Mouse (Mus musculus) forebrain, embryonic 15.5 days (tissue): ENCODE measurements around the gene Gucy1a1. TPM values are rescaled to one million over a fixed set of nuclear protein-coding genes. Genes with fewer than 3 reads are reported as not detected.

Experiments used
- ATAC-seq: fragments of 200-750 bp; cut with Nextera tagmentation; replicated peaks from 2 replicates; pipeline ENCODE4 v1.8.0; 2017; ENCODE audit warnings: mild to moderate bottlenecking, moderate TSS enrichment, moderate library complexity
- H3K27ac ChIP-seq: fragments of 300-500 bp; sonication (generic); replicated peaks from 2 replicates; pipeline ENCODE4 v1.5.1; 2015; ENCODE audit warnings: mild to moderate bottlenecking, inconsistent platforms
- H3K27me3 ChIP-seq: fragments of 300-500 bp; sonication (generic); 2 replicates; pipeline ENCODE4 v1.6.1; 2015; ENCODE audit warnings: inconsistent platforms
- H3K36me3 ChIP-seq: fragments of 300-500 bp; sonication (generic); 2 replicates; pipeline ENCODE4 v1.6.1; 2015; ENCODE audit warnings: mild to moderate bottlenecking, inconsistent platforms
- H3K4me1 ChIP-seq: fragments of 300-500 bp; sonication (generic); 2 replicates; pipeline ENCODE4 v1.6.1; 2015; ENCODE audit warnings: inconsistent platforms
- H3K4me2 ChIP-seq: fragments of 300-500 bp; sonication (generic); replicated peaks from 2 replicates; pipeline ENCODE4 v1.6.1; 2015; ENCODE audit warnings: mild to moderate bottlenecking, inconsistent platforms
- H3K4me3 ChIP-seq: fragments of 300-500 bp; sonication (generic); 2 replicates; pipeline ENCODE4 v1.5.1; 2015; ENCODE audit warnings: mild to moderate bottlenecking, inconsistent platforms
- H3K9ac ChIP-seq: fragments of 300-500 bp; sonication (generic); replicated peaks from 2 replicates; pipeline ENCODE4 v1.6.1; 2015; ENCODE audit warnings: mild to moderate bottlenecking, inconsistent platforms
- H3K9me3 ChIP-seq: fragments of 300-500 bp; sonication (generic); 2 replicates; pipeline ENCODE4 v1.6.1; 2016; ENCODE audit warnings: inconsistent platforms
- WGBS: fragments of 180-500 bp; shearing (Covaris S2); methylation state at CpG from one replicate; pipeline ENCODE4 v1.1.7; 2015; ENCODE audit warnings: mixed read lengths; 5-methylcytosine and 5-hydroxymethylcytosine counted together
- polyA plus RNA-seq: library from polyadenylated mRNA; unstranded; fragments of >200 nt; fragmentation: Nextera tagmentation; extraction: Ambion mirVana; gene quantifications from 2 replicates; pipeline ENCODE4 v1.2.1, GENCODE M21; 2015

Gucy1a1 gene
- polyA plus RNA-seq, 1 experiment from 2014 or later, result 51.8 TPM

GRCm38 (mm10) chr3:82073741-82074181 lies 71.8 kb downstream of the Gucy1a1 start:
- Histone ChIP-seq H3K27me3 (no peaks in the 10 kb centered on the region), H3K27ac (peak overlapping the region; percentile 83), H3K9me3 (no peaks in the 10 kb centered on the region), H3K9ac (peak overlapping the region; percentile 80), H3K36me3 (no peaks in the 10 kb centered on the region), H3K4me3 (peak overlapping the region; percentile 89), H3K4me2 (peak overlapping the region; percentile 96), H3K4me1 (peaks cover 16% of the 10 kb centered on the region)
- under 1% methylated on average over 34 of the region's 34 CpGs for WGBS
- peak; percentile 63 for ATAC-seq

DNA sequence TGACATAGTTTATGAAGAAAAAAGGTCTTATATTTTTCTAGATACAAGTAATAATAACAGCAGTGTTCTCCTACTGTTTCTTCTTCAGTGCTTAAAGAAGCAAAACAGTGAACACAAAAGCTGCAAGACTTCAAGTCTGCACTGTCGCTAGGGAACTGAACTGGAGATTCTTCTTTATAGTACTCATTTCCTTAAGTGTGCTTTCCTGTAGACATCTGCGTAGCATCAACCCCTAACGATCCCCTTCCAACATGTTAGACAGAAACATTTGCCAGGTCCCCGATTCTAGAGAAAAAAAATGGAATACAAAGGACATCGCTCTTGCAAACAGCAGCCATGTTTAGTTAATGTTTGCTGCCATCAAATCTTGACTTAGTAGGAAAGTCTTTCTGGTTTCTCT lies 77.8 kb downstream of the Gucy1a1 start:
- H3K4me1 ChIP-seq, result peaks cover 6% of the 10 kb centered on the region
- no peak overlapping the region for H3K9ac ChIP-seq
- WGBS, result 82% methylated on average over 5 of the region's 5 CpGs
- no peaks in the 10 kb centered on the region for H3K36me3 ChIP-seq
- no peak for ATAC-seq
- H3K27ac ChIP-seq, result no peak overlapping the region
- no peaks in the 10 kb centered on the region for H3K27me3 ChIP-seq
- no peaks in the 10 kb centered on the region for H3K9me3 ChIP-seq
- H3K4me3 ChIP-seq, result no peak overlapping the region
- H3K4me2 ChIP-seq, result no peak overlapping the region

DNA sequence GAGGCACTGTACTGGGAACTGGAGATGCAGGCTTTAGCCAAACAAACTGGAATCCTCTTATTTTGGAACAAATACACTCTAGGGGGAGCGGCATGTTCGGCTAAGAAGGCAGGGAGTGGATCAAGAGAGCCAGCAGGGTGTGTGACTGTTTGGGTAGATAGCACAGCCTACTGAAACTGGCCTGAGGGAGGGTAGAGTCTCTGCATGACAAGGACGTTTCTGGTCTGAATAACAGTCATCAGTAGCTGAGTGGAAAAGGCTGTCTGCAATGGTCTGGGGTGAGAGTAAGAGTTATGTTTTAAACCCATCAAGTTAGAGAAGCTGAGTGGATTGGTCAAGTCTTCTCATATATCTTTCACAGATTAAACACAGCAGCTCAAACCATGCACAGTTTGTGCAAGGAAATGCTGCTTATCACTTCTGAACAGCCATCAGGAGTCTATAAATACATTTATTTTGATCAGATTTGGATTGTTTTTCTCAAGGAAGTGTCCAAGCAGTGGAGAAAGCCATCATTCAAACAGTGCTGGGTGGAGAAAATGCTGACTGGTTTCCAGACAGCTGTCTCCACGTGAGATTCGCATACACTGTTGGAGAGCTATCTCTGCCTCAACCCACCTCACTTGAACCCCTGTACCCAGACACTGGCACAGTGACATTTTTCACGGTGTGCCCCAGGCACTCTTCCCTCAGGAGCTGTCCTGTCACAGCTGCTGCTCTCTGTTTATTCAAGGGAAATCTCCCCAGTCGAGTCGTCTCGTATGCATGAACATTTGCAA lies 84.0 kb downstream of the Gucy1a1 start:
- H3K27me3 ChIP-seq, result no peaks in the 10 kb centered on the region
- no peak overlapping the region for H3K27ac ChIP-seq
- no peaks in the 10 kb centered on the region for H3K9me3 ChIP-seq
- H3K4me2 ChIP-seq, result no peak overlapping the region
- H3K9ac ChIP-seq, result no peak overlapping the region
- no peaks in the 10 kb centered on the region for H3K4me1 ChIP-seq
- 47% methylated on average over 9 of the region's 9 CpGs for WGBS
- no peak for ATAC-seq
- H3K4me3 ChIP-seq, result no peak overlapping the region
- no peaks in the 10 kb centered on the region for H3K36me3 ChIP-seq

DNA sequence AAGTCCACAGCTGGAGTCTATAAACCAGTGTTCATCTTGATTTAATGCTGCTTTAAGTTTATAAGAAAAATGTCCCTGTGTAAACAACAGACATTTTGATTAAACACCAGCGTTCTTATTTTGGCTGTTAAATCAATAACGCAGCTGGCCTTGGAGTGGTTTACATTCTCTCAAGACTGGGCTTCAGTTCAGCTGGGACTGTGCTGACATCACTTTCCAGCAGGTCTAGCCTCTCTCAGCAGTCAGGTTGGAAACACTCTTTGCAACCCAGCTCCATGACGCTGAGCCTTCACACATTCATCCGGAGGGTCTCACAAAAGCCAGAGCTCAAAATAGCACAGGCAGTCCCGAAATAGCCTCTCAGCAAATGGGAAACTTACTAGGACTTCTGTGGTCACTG lies 88.4 kb downstream of the Gucy1a1 start:
- ATAC-seq, result no peak
- Histone ChIP-seq H3K36me3 (no peaks in the 10 kb centered on the region), H3K27me3 (no peaks in the 10 kb centered on the region), H3K27ac (no peak overlapping the region), H3K9ac (no peak overlapping the region), H3K4me2 (no peak overlapping the region), H3K4me3 (no peak overlapping the region), H3K4me1 (peaks cover 2% of the 10 kb centered on the region; the same call in 1 of the 2 replicates), H3K9me3 (no peaks in the 10 kb centered on the region)
- 66% methylated on average over 5 of the region's 5 CpGs for WGBS

DNA sequence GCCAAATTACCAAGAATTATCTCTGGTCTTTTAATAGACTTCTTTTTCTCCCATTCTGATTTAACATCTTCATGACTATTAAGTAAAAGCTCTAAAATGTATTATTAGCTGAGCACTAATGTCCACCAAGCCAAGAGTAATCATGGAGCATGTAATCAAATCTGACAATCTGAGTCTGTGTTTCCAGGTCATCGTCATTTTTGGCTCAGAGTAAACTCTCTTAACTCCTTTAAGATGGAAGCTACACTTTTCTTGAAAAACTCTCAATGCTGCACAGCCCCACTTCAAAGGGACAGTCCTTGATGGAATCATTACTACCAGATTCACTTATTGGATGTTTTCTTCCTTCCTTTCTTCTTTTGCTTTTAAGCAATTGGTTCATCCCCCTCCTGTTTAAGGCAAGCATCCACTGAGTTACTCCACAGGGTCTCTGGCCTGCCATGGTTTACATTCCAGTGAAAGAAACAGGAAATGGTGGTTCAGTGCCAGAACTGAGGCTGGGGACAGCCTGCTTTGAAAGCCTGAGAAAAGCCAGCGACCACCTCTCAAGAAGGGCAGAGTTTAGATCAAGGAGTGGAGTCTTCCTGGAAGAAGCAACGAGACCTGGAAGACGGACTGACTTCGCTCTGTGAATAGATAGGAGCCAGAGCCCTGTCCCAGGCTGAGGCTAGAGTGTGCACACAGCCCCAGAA lies 91.2 kb downstream of the Gucy1a1 start:
- ATAC-seq, result no peak

GRCm38 (mm10) chr3:82052029-82052428 lies 93.6 kb downstream of the Gucy1a1 start:
- Histone ChIP-seq H3K27me3 (no peaks in the 10 kb centered on the region), H3K4me3 (no peak overlapping the region), H3K9me3 (no peaks in the 10 kb centered on the region), H3K4me2 (no peak overlapping the region), H3K36me3 (no peaks in the 10 kb centered on the region), H3K4me1 (peaks cover 15% of the 10 kb centered on the region), H3K27ac (peak overlapping the region; percentile 46; the same call in 1 of the 2 replicates), H3K9ac (no peak overlapping the region)
- ATAC-seq, result no peak; the same call in 1 of the 2 replicates
- WGBS, result 36% methylated on average over 2 of the region's 2 CpGs

More for the DNA sequence above, 91.2 kb downstream of the Gucy1a1 start:
- H3K4me2 ChIP-seq, result no peak overlapping the region
- no peak overlapping the region for H3K27ac ChIP-seq
- no peaks in the 10 kb centered on the region for H3K27me3 ChIP-seq
- no peak overlapping the region for H3K9ac ChIP-seq
- H3K36me3 ChIP-seq, result no peaks in the 10 kb centered on the region
- H3K4me3 ChIP-seq, result no peak overlapping the region
- peaks cover 5% of the 10 kb centered on the region; the same call in 1 of the 2 replicates for H3K4me1 ChIP-seq
- 63% methylated on average over 5 of the region's 5 CpGs for WGBS
- no peaks in the 10 kb centered on the region for H3K9me3 ChIP-seq

DNA sequence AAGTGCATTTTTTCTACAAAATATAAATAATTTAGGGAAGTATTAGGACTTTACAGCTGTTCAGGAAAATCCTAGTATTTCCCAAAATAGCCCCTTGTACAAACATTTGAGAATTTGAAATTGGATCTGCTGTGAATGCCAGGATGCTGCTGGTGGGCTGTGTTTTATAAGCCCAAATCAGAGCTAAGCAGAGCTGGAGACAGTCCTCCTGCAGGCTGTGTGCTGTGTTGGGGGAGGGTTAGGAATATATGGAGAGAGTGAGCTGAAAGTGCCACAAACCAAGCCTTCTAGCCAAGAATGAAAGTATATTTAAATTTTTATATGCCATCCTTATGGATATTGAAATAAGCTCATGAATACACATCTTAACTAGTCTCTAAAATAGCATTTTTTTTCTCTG lies 94.1 kb downstream of the Gucy1a1 start:
- H3K27me3 ChIP-seq, result no peaks in the 10 kb centered on the region
- 0 out of 2 replicates have a peak overlapping the region, but pooled peaks have one; percentile 46 for H3K27ac ChIP-seq
- H3K36me3 ChIP-seq, result no peaks in the 10 kb centered on the region
- H3K4me2 ChIP-seq, result no peak overlapping the region
- H3K4me1 ChIP-seq, result peaks cover 15% of the 10 kb centered on the region
- peak; percentile 75; the same call in 1 of the 2 replicates for ATAC-seq
- H3K9ac ChIP-seq, result no peak overlapping the region
- H3K9me3 ChIP-seq, result no peaks in the 10 kb centered on the region
- no peak overlapping the region for H3K4me3 ChIP-seq

DNA sequence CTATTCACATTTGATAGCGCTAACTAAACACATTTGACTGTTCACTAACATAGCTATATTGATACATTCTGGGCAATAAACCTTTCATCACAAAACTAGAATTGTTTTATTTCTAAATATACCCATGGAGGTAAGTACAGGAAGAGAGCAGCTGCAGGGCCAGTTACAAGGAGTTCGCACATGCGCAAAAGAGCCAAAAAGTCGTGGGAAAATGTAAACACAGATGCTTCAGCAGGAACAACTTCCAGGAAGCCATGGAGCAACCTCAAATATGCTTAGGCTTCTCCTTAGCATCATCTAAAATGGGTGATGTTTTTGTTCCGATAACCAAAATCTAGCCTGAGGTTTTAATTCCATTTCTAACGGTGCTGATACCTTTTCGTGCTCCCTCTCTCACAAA lies 96.9 kb downstream of the Gucy1a1 start:
- Histone ChIP-seq H3K4me3 (no peak overlapping the region), H3K27ac (0 out of 2 replicates have a peak overlapping the region, but pooled peaks have one; percentile 19)
- no peak for ATAC-seq

GRCm38 (mm10) chr3:82048078-82048477 lies 97.5 kb downstream of the Gucy1a1 start:
- H3K4me1 ChIP-seq, result peaks cover 15% of the 10 kb centered on the region
- no peak overlapping the region for H3K4me2 ChIP-seq
- peaks cover 5% of the 10 kb centered on the region; the same call in 1 of the 2 replicates for H3K36me3 ChIP-seq
- no peak overlapping the region for H3K9ac ChIP-seq
- H3K27ac ChIP-seq, result no peak overlapping the region
- WGBS, result 50% methylated on average over 4 of the region's 4 CpGs
- no peaks in the 10 kb centered on the region for H3K27me3 ChIP-seq
- H3K4me3 ChIP-seq, result no peak overlapping the region
- no peaks in the 10 kb centered on the region for H3K9me3 ChIP-seq
- no peak for ATAC-seq

More for the DNA sequence above, 96.9 kb downstream of the Gucy1a1 start:
- H3K4me1 ChIP-seq, result peaks cover 15% of the 10 kb centered on the region
- no peaks in the 10 kb centered on the region for H3K9me3 ChIP-seq
- H3K27me3 ChIP-seq, result no peaks in the 10 kb centered on the region
- 50% methylated on average over 7 of the region's 7 CpGs for WGBS
- H3K36me3 ChIP-seq, result peaks cover 5% of the 10 kb centered on the region; the same call in 1 of the 2 replicates
- no peak overlapping the region for H3K4me2 ChIP-seq
- no peak overlapping the region for H3K9ac ChIP-seq

DNA sequence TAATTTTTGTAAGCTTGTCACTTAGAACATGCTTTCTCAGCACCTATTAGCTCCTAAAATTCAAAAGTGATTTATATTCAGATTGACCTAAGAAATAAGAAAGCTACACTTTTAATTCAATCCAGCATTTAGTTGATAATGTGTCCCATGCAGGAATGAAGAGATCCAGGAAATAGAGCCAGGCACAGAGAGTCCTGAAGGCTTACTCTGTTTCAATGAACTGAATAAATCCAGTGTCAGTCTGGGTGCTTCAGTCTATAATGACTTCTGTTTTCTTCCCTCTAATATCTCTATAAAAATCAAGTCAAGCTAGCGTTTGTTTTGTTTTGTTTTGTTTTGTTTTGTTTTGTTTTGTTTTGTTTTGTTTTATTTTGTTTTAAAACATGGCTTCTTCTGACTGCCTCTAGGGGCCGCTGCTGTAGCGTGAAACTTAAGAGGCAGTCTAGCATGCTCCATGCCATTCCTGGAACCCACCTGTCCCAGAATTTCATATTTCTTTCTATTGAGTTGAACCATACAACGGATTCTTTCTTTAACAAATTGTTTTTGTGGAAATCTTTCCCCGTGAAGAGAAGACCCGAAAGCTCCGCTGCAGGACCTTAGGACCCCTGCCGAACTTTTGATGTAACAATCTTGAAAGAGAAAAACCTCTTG lies 98.4 kb downstream of the Gucy1a1 start:
- H3K27me3 ChIP-seq, result no peaks in the 10 kb centered on the region
- WGBS, result 27% methylated on average over 8 of the region's 8 CpGs
- peak; percentile 79 for ATAC-seq
- H3K27ac ChIP-seq, result no peak overlapping the region
- H3K9ac ChIP-seq, result no peak overlapping the region
- H3K9me3 ChIP-seq, result no peaks in the 10 kb centered on the region
- H3K36me3 ChIP-seq, result peaks cover 5% of the 10 kb centered on the region; the same call in 1 of the 2 replicates
- no peak overlapping the region for H3K4me3 ChIP-seq
- H3K4me2 ChIP-seq, result no peak overlapping the region
- H3K4me1 ChIP-seq, result peaks cover 14% of the 10 kb centered on the region

DNA sequence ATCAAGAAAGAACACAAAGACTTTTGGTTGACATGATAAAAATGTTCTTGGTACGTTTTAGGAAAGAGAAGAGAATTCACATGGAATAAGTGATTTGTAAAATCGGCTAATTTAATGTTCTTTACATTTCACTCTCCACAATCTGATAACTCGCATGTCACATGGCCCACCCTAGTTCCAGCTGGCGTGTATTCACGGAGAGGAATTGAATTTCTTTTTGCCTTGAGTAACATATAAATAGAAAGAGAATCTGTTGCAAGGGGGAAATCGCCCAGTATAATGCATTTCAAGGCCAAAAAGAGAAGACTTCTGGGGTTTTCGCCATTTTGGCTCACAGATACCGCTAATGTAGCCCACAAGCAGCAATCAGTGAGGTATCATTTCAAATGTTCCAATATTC lies 99.5 kb downstream of the Gucy1a1 start:
- Histone ChIP-seq H3K9me3 (no peaks in the 10 kb centered on the region), H3K4me2 (no peak overlapping the region), H3K9ac (no peak overlapping the region), H3K27me3 (no peaks in the 10 kb centered on the region), H3K4me3 (no peak overlapping the region), H3K36me3 (peaks cover 5% of the 10 kb centered on the region; the same call in 1 of the 2 replicates), H3K27ac (peak overlapping the region; percentile 4), H3K4me1 (peaks cover 11% of the 10 kb centered on the region)
- WGBS, result 71% methylated on average over 8 of the region's 8 CpGs
- no peak; the same call in 1 of the 2 replicates for ATAC-seq

DNA sequence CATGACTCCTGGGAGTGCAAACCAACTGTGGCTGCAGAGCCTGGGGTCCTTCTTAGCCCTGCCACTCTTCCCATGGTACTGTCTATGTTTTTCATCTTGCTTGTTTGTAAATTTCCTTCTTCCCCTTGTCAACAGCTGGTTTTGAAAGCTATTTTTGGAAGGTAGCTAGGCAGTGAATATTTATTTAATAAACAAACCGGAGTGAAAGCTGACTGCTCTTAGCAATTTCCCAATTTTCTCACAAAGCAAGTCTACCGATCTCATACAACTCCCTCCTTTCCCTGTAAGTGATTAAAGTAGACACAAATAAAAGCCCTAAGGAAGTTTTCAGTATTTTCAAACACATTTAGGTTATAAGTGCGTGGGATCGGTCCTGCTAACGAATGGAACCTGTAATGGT lies 100.7 kb downstream of the Gucy1a1 start:
- Histone ChIP-seq H3K27ac (no peak overlapping the region), H3K27me3 (no peaks in the 10 kb centered on the region), H3K36me3 (peaks cover 5% of the 10 kb centered on the region; the same call in 1 of the 2 replicates), H3K4me3 (no peak overlapping the region), H3K4me2 (no peak overlapping the region), H3K9ac (no peak overlapping the region), H3K9me3 (no peaks in the 10 kb centered on the region), H3K4me1 (peaks cover 11% of the 10 kb centered on the region)
- no peak for ATAC-seq
- WGBS, result 88% methylated on average over 5 of the region's 5 CpGs
